Mouse (Mus musculus) layer of hippocampus, adult 18-20 months (tissue): ENCODE measurements around the gene Rpl10a. TPM values are rescaled to one million over a fixed set of nuclear protein-coding genes. Genes with fewer than 3 reads are reported as not detected.
"Not testable (repeated sequence)": the region's sequence is repeated elsewhere in the genome, so short reads cannot be mapped to it uniquely, and the experiment has no call there.

Experiments
- DNase-seq, 2 experiments: peaks; one replicate each; pipeline ENCODE4 v3.0.0; 2022; ENCODE audit warnings: low spot score in 2 of 2
- total RNA-seq, 2 experiments: library from RNA; stranded (reverse); gene quantifications; 2 replicates each; pipeline ENCODE4 v1.2.3; 2021

Gene Rpl10a
- total RNA-seq, 2 experiments from 2014 or later: 356 to 365 TPM

- not testable (repeated sequence) for DNase-seq
Observed at GRCm38 (mm10) chr17:28330590-28330989, 2.3 kb downstream of the Rpl10a start.

- no peak for DNase-seq
Observed at GRCm38 (mm10) chr17:28331241-28332112, 3.2 kb downstream of the Rpl10a start.

GRCm38 (mm10) chr17:28332113-28332914 is 4.0 kb downstream of the Rpl10a start:
- no peak for DNase-seq

- no peak for DNase-seq
Observed at GRCm38 (mm10) chr17:28332915-28333546, 4.8 kb downstream of the Rpl10a start.

- DNase-seq: no peak
Observed at GRCm38 (mm10) chr17:28335267-28335666, 7.0 kb downstream of the Rpl10a start.

- no peak for DNase-seq
Observed at GRCm38 (mm10) chr17:28337547-28337946, 9.3 kb downstream of the Rpl10a start.

- DNase-seq: no peak
Observed at GRCm38 (mm10) chr17:28340578-28340977, 12.3 kb downstream of the Rpl10a start.

GRCm38 (mm10) chr17:28341091-28341490 is 12.8 kb downstream of the Rpl10a start:
- DNase-seq: peak; percentile 39 to 64

GRCm38 (mm10) chr17:28344050-28344607 is 15.9 kb downstream of the Rpl10a start:
- no peak for DNase-seq

GRCm38 (mm10) chr17:28344670-28345069 is 16.4 kb downstream of the Rpl10a start:
- no peak for DNase-seq

- DNase-seq: no peak
Observed at GRCm38 (mm10) chr17:28345271-28345721, 17.0 kb downstream of the Rpl10a start.

- no peak for DNase-seq
Observed at GRCm38 (mm10) chr17:28345882-28346281, 17.6 kb downstream of the Rpl10a start.

GRCm38 (mm10) chr17:28347327-28347726 is 19.1 kb downstream of the Rpl10a start:
- DNase-seq: no peak

GRCm38 (mm10) chr17:28348211-28348610 is 19.9 kb downstream of the Rpl10a start:
- no peak for DNase-seq

- DNase-seq: no peak
Observed at GRCm38 (mm10) chr17:28349264-28349880, 21.1 kb downstream of the Rpl10a start.

- DNase-seq: no peak
Observed at GRCm38 (mm10) chr17:28349901-28350465, 21.7 kb downstream of the Rpl10a start.

- DNase-seq: peak in 1 of 2 experiments; percentile 30
Observed at GRCm38 (mm10) chr17:28350466-28351352, 22.4 kb downstream of the Rpl10a start, which contains the start of gene Tead3. Gene Tead3 (minus strand): TSS chr17:28350817.

- DNase-seq: no peak
Observed at GRCm38 (mm10) chr17:28351353-28351890, 23.2 kb downstream of the Rpl10a start.

- no peak for DNase-seq
Observed at GRCm38 (mm10) chr17:28352018-28352417, 23.7 kb downstream of the Rpl10a start.
